Mouse (Mus musculus) liver, embryonic 14.5 days (tissue): Measurements from ENCODE around the gene Adh4. TPM values are rescaled to one million over a fixed set of nuclear protein-coding genes. Genes with fewer than 3 reads are reported as not detected.

Source experiments
- ATAC-seq: fragments of 200-750 bp; cut with Nextera tagmentation; 2 replicates; pipeline ENCODE4 v1.8.0; 2017; ENCODE audit warnings: moderate number of reproducible peaks, mild to moderate bottlenecking, moderate library complexity; ENCODE audit not compliant: insufficient read depth
- DNase-seq, 3 experiments: peaks; one replicate each; pipeline ENCODE4 v3.0.0-alpha.2; 2012 to 2013; ENCODE audit warnings: low read depth in 3 of 3, low spot score in 3 of 3
- H3K27ac ChIP-seq: fragments of 300-500 bp; sonication (generic); 2 replicates; pipeline ENCODE4 v1.5.1; 2014; ENCODE audit warnings: moderate library complexity, mild to moderate bottlenecking, control low read depth, inconsistent platforms
- H3K27me3 ChIP-seq: fragments of 300-500 bp; sonication (generic); 2 replicates; pipeline ENCODE4 v1.6.1; 2014; ENCODE audit warnings: mild to moderate bottlenecking, low read length, moderate library complexity; ENCODE audit not compliant: control insufficient read depth, insufficient read depth
- H3K36me3 ChIP-seq: fragments of 300-500 bp; sonication (generic); replicated peaks from 2 replicates; pipeline ENCODE4 v1.6.1; 2014; ENCODE audit warnings: low read depth; ENCODE audit not compliant: control insufficient read depth, insufficient read depth
- H3K4me1 ChIP-seq, 2 experiments: fragments of 200-500 bp in 1 of 2; fragments of 300-500 bp in 1 of 2; sonication (generic) in 1 of 2; replicated peaks; 2 replicates each; pipeline ENCODE4 v1.6.1; 2012 to 2014; ENCODE audit warnings: antibody characterized with exemption in 1 of 2, inconsistent platforms in 1 of 2, low read length in 1 of 2; ENCODE audit not compliant: control insufficient read depth in 2 of 2, insufficient read depth in 2 of 2
- H3K4me2 ChIP-seq: fragments of 300-500 bp; sonication (generic); 2 replicates; pipeline ENCODE4 v1.6.1; 2014; ENCODE audit warnings: low read depth, mild to moderate bottlenecking, control low read depth, moderate library complexity
- H3K4me3 ChIP-seq, 2 experiments: fragments of 200-500 bp in 1 of 2; fragments of 300-500 bp in 1 of 2; sonication (generic) in 1 of 2; 2 replicates each; pipeline ENCODE4 v1.5.1; 2012 to 2014; ENCODE audit warnings: low read depth in 2 of 2, low read length in 2 of 2, mild to moderate bottlenecking in 2 of 2, control low read depth in 1 of 2, inconsistent platforms in 1 of 2, moderate library complexity in 1 of 2; ENCODE audit not compliant: insufficient read depth in 1 of 2
- H3K9ac ChIP-seq: fragments of 300-500 bp; sonication (generic); replicated peaks from 2 replicates; pipeline ENCODE4 v1.6.1; 2014; ENCODE audit warnings: mild to moderate bottlenecking, control low read depth, moderate library complexity
- H3K9me3 ChIP-seq: fragments of 300-500 bp; sonication (generic); 2 replicates; pipeline ENCODE4 v1.6.1; 2016; ENCODE audit warnings: low read length, mixed read lengths; ENCODE audit not compliant: control insufficient read depth
- CTCF ChIP-seq: IDR thresholded peaks from 2 replicates; pipeline ENCODE4 v1.5.1; 2016; ENCODE audit warnings: antibody characterized with exemption, low read depth, control low read depth
- EP300 ChIP-seq: IDR thresholded peaks from 2 replicates; pipeline ENCODE4 v1.6.1; 2016; ENCODE audit warnings: antibody characterized with exemption, low read depth
- WGBS: fragments of 180-500 bp; shearing (Covaris S2); extraction: QIAGEN DNeasy Blood & Tissue Kit; methylation state at CpG from one replicate; pipeline ENCODE4 v1.1.7; 2014; ENCODE audit not compliant: insufficient replicate concordance; 5-methylcytosine and 5-hydroxymethylcytosine counted together
- polyA plus RNA-seq, 2 experiments: library from polyadenylated mRNA; depleted of rRNA in 1 of 2; stranded (reverse) in 1 of 2; unstranded in 1 of 2; fragments of >200 nt; fragmentation: Nextera tagmentation in 1 of 2; extraction: Ambion mirVana in 1 of 2; gene quantifications; 2 replicates each; pipeline versions ENCODE4 v1.2.1 to v1.2.3; 2012 to 2014

Adh4 gene
- polyA plus RNA-seq, 2 experiments, result 0.04 to 0.13 TPM

DNA sequence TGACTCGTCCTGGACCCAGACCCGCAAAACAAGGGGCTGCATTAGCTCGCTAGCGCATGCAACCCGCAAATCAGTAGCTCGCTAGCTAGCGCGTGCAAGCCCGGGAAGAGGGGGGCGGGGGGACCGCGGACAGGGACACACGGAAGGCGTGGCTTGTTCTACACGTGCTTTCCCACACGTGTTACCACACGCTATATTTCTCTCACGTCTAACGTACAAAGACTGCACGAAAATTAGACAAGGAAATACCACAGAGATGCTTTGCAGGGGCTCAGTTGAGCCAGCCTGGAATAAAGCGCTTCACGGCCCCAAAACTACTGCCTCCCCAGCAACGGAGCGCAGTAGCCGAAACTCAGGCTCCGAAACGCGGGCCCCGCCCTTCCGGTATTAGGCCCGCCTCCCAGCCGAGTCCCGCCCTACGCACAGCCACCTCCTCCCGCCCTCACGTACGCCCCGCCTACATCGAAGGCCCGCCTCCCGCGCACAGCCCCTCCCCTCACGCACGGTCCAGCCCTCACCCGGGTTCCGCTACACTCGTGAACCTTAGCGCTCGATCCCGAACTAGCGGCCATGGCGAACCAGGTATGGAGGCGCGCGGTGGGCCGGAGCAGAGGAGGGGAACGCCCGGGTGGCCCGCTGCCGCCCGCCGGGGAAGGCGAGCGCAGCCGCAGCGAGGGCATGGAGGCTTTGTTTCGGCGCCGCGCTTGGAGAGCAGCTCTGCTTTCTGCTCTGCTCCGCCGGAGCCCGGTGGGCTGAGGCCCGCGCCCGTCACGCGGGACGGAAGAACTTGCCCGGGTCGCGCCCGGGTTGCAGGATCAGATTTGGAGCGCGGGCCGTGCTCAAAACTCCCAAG is 27.6 kb downstream of the Adh4 start, which contains the start of gene Adh5:
Adh5 (plus strand) TSS at position 482 of the 853 bp plus-strand sequence.
- Histone ChIP-seq H3K4me1 (peaks cover 2 to 8% of the 10 kb centered on the region in 2 experiments; a peak in 3 of 4 replicates), H3K9me3 (no peaks in the 10 kb centered on the region), H3K36me3 (peaks cover 6% of the 10 kb centered on the region; the same call in 1 of the 2 replicates), H3K9ac (peak within 1 kb of the TSS; percentile 68), H3K27me3 (no peaks in the 10 kb centered on the region), H3K4me2 (peak within 1 kb of the TSS; percentile 97), H3K27ac (peak within 1 kb of the TSS; percentile 16), H3K4me3 (peak within 1 kb of the TSS; percentile 80 to 81)
- ATAC-seq, result peak; percentile 100
- TF ChIP-seq EP300 (peak; percentile 42; the same call in 1 of the 2 replicates), CTCF (peak; percentile 61)
- under 1% methylated on average over 86 of the region's 86 CpGs for WGBS
- peak; percentile 81 to 84 (median 83) for DNase-seq

DNA sequence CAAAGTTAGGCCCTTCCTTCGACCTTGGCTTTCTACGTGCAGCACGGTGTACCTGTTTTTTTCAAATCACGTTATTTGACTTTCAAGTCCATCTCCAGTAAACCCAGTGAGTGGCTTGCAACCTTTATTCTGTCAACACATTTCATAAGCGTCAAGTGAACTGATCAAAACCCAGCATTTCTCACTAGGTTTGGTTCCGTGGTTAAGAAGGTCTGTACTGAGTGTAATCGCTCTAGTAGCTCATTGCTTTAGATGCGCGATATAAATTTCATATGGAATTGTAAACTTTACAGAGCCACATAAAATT is 28.2 kb downstream of the Adh4 start:
- DNase-seq (peak; percentile 10 to 23 (median 14)), ATAC-seq (no peak)
- H3K4me1 ChIP-seq, result peaks cover 2 to 8% of the 10 kb centered on the region in 2 experiments; a peak in 3 of 4 replicates
- TF ChIP-seq EP300 (no peak), CTCF (no peak)
- H3K36me3 ChIP-seq, result peaks cover 6% of the 10 kb centered on the region; the same call in 1 of the 2 replicates
- no peaks in the 10 kb centered on the region for H3K27me3 ChIP-seq
- H3K9me3 ChIP-seq, result no peaks in the 10 kb centered on the region
- peak overlapping the region; percentile 80 to 81 for H3K4me3 ChIP-seq
- H3K27ac ChIP-seq, result peak overlapping the region; percentile 16; the same call in 1 of the 2 replicates
- peak overlapping the region; percentile 97 for H3K4me2 ChIP-seq
- WGBS, result 3% methylated on average over 9 of the region's 9 CpGs
- peak overlapping the region; percentile 68 for H3K9ac ChIP-seq

DNA sequence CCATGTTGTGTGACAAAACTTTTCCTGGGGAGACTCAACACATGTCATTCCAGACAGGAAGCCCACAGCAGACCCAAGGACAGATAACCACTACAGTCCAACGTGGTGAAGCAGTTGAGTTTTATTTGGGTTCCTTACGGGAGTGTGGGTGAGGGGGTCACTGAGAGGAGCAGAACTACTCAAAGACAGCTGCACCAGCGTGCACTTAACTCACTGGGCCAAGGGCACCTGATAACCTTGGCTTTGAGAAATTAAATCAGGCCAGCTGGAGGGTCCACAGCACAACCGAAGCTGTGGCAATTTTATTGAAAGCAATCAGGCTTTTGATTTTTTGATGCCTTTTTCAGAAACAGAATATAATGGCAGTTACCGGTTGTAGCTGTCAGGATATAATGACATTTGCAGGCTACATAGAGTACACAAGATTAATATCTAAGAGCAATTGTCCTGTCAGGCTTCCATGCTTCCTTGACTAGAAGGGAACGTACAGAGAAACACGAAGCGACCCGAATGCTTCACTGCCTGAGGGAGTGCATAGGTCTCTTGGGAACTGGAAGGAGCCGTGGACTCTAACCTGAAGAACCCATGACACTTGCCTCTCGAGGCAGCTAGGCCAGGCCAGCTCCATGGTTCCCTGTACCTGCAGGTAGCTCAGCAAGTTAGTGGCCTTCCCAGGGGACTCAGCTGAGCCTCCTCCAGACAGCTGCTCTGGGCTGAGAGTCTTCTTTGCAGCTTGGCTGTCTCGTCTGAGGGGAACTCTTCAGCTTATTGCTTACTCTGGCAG is 33.0 kb downstream of the Adh4 start:
- H3K9ac ChIP-seq, result no peak overlapping the region
- no peak overlapping the region for H3K4me2 ChIP-seq
- no peaks in the 10 kb centered on the region for H3K9me3 ChIP-seq
- DNase-seq, result no peak
- no peak for ATAC-seq
- H3K36me3 ChIP-seq, result peaks cover 20% of the 10 kb centered on the region; the same call in 1 of the 2 replicates
- TF ChIP-seq EP300 (no peak), CTCF (no peak)
- H3K27me3 ChIP-seq, result no peaks in the 10 kb centered on the region
- H3K4me3 ChIP-seq, result no peak overlapping the region
- no peak overlapping the region for H3K27ac ChIP-seq
- peaks cover 2 to 4% of the 10 kb centered on the region in 2 experiments; a peak in 3 of 4 replicates for H3K4me1 ChIP-seq
- WGBS, result 65% methylated on average over 12 of the region's 12 CpGs

DNA sequence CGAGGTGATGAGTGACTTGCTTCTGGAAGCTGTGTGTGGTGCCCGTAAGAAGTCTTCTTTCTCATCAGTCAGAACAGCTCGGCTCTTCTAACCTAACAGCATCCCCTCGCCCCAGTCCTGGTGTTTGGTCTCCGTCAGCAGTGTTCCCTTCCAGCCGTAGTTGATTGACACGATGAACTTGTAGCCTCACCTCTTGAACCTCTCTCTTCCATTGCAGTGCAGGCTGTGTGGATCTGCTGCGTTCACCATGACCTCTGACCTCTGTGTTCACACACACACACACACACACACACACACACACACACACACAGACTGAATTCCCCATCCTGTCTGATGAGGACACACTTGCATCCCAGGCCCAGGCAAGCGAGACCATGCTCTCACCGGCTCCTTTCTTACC is 36.9 kb downstream of the Adh4 start:
- 76% methylated on average over 10 of the region's 10 CpGs for WGBS

DNA sequence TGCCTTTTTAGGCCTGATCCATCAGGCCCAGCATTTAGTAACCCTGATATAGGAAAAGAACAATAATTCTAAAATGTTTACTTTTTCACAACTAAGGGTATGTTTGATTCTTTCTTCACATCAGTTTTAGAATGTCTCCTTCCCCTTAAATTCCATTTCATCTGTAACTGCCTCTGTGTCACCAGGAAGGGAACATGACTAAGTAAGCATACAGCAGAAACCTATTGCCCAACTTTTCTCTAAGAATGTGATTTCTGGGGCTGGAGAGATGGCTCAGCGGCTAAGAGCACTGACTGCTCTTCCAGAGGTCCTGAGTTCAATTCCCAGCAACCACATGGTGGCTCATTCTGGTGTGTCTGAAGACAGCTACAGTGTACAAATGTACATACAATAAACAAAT is 39.0 kb downstream of the Adh4 start:
- Histone ChIP-seq H3K36me3 (peaks cover 32% of the 10 kb centered on the region), H3K4me2 (no peak overlapping the region), H3K4me3 (no peak overlapping the region), H3K27me3 (no peaks in the 10 kb centered on the region), H3K9me3 (no peaks in the 10 kb centered on the region), H3K27ac (no peak overlapping the region), H3K9ac (no peak overlapping the region), H3K4me1 (no peaks in the 10 kb centered on the region)
- TF ChIP-seq EP300 (no peak), CTCF (no peak)
- ATAC-seq, result no peak
- no peak for DNase-seq
- 85% methylated on average over 1 of the region's 1 CpGs for WGBS

More for the DNA sequence above, 36.9 kb downstream of the Adh4 start:
- H3K27ac ChIP-seq, result no peak overlapping the region
- peaks cover 22% of the 10 kb centered on the region for H3K36me3 ChIP-seq
- H3K27me3 ChIP-seq, result no peaks in the 10 kb centered on the region
- TF ChIP-seq EP300 (no peak), CTCF (no peak)
- no peak overlapping the region for H3K9ac ChIP-seq
- DNase-seq, result no peak
- H3K4me2 ChIP-seq, result no peak overlapping the region
- ATAC-seq, result peak; percentile 15; the same call in 1 of the 2 replicates
- H3K4me1 ChIP-seq, result no peaks in the 10 kb centered on the region
- H3K4me3 ChIP-seq, result no peak overlapping the region
- H3K9me3 ChIP-seq, result no peaks in the 10 kb centered on the region
